Mouse (Mus musculus) megakaryocyte, embryonic 14.5 days (primary cell): ENCODE results near the gene Gm47841. TPM values are rescaled to one million over a fixed set of nuclear protein-coding genes. Genes with fewer than 3 reads are reported as not detected.

Source experiments
- H3K27me3 ChIP-seq: replicated peaks from 2 replicates; pipeline ENCODE3; 2012; ENCODE audit warnings: inconsistent platforms
- H3K36me3 ChIP-seq: replicated peaks from 2 replicates; pipeline ENCODE3; 2012; ENCODE audit warnings: low read length, inconsistent platforms, mixed read lengths
- H3K4me1 ChIP-seq: 2 replicates; pipeline ENCODE4 v1.6.1; 2012; ENCODE audit warnings: inconsistent platforms
- H3K4me3 ChIP-seq: replicated peaks from 2 replicates; pipeline ENCODE3; 2012; ENCODE audit warnings: moderate library complexity, mild to moderate bottlenecking, inconsistent platforms
- H3K9me3 ChIP-seq: 2 replicates; pipeline ENCODE4 v1.6.1; 2012; ENCODE audit warnings: inconsistent platforms
- FLI1 ChIP-seq: IDR thresholded peaks from 2 replicates; pipeline ENCODE4 v1.6.1; 2012; ENCODE audit warnings: low read length, inconsistent platforms, mixed read lengths
- GATA1 ChIP-seq: IDR thresholded peaks from 3 replicates; pipeline ENCODE4 v1.6.1; 2012; ENCODE audit warnings: mixed read lengths, low read length, inconsistent platforms, borderline replicate concordance
- polyA plus RNA-seq: library from polyadenylated mRNA; stranded (reverse); fragments of >175 nt; gene quantifications from 2 replicates; pipeline ENCODE4 v1.2.3, GENCODE M21; 2012; ENCODE audit warnings: low replicate concordance; ENCODE audit not compliant: insufficient read depth

The Gm47841 gene
- polyA plus RNA-seq, 1 experiment, result not detected

GRCm38 (mm10) chr15:101006251-101007040 lies 40.8 kb downstream of the Gm47841 start:
- TF ChIP-seq FLI1, result no peak
- no peak for TF ChIP-seq GATA1
- Histone ChIP-seq H3K4me3 (peak overlapping the region; percentile 85), H3K27me3 (peaks cover 79% of the 10 kb centered on the region)

GRCm38 (mm10) chr15:101005717-101006116 lies 41.5 kb downstream of the Gm47841 start:
- H3K27me3 ChIP-seq, result peaks cover 82% of the 10 kb centered on the region
- no peaks in the 10 kb centered on the region for H3K36me3 ChIP-seq
- TF ChIP-seq GATA1, result no peak
- TF ChIP-seq FLI1, result no peak
- H3K4me1 ChIP-seq, result peaks cover 19% of the 10 kb centered on the region
- no peaks in the 10 kb centered on the region for H3K9me3 ChIP-seq
- no peak overlapping the region for H3K4me3 ChIP-seq

More at GRCm38 (mm10) chr15:101006251-101007040, 40.8 kb downstream of the Gm47841 start:
- H3K4me1 ChIP-seq, result peaks cover 19% of the 10 kb centered on the region
- no peaks in the 10 kb centered on the region for H3K9me3 ChIP-seq
- no peaks in the 10 kb centered on the region for H3K36me3 ChIP-seq

GRCm38 (mm10) chr15:101004538-101004937 lies 42.7 kb downstream of the Gm47841 start:
- H3K27me3 ChIP-seq, result peaks cover 81% of the 10 kb centered on the region
- no peak overlapping the region for H3K4me3 ChIP-seq
- H3K36me3 ChIP-seq, result no peaks in the 10 kb centered on the region
- H3K4me1 ChIP-seq, result peaks cover 19% of the 10 kb centered on the region
- no peaks in the 10 kb centered on the region for H3K9me3 ChIP-seq
- TF ChIP-seq GATA1 (no peak), FLI1 (no peak)

GRCm38 (mm10) chr15:101002466-101002865 lies 44.7 kb downstream of the Gm47841 start:
- Histone ChIP-seq H3K27me3 (peaks cover 73% of the 10 kb centered on the region), H3K4me1 (peaks cover 24% of the 10 kb centered on the region), H3K9me3 (no peaks in the 10 kb centered on the region)

GRCm38 (mm10) chr15:101001685-101002084 lies 45.5 kb downstream of the Gm47841 start:
- H3K36me3 ChIP-seq, result no peaks in the 10 kb centered on the region
- peaks cover 22% of the 10 kb centered on the region for H3K4me1 ChIP-seq
- TF ChIP-seq GATA1 (no peak), FLI1 (no peak)
- peaks cover 69% of the 10 kb centered on the region for H3K27me3 ChIP-seq
- H3K4me3 ChIP-seq, result no peak overlapping the region
- H3K9me3 ChIP-seq, result no peaks in the 10 kb centered on the region

More at GRCm38 (mm10) chr15:101002466-101002865, 44.7 kb downstream of the Gm47841 start:
- Histone ChIP-seq H3K4me3 (no peak overlapping the region), H3K36me3 (no peaks in the 10 kb centered on the region)
- no peak for TF ChIP-seq GATA1
- TF ChIP-seq FLI1, result no peak

- Histone ChIP-seq H3K9me3 (no peaks in the 10 kb centered on the region), H3K27me3 (peaks cover 52% of the 10 kb centered on the region), H3K36me3 (no peaks in the 10 kb centered on the region), H3K4me3 (peak overlapping the region; percentile 46), H3K4me1 (peaks cover 10% of the 10 kb centered on the region)
- TF ChIP-seq FLI1 (no peak), GATA1 (no peak)
Measured at GRCm38 (mm10) chr15:100997090-100997489, 50.1 kb downstream of the Gm47841 start.

Other genes starting within 250 kb of the Gm47841 start
- not detected in 2 replicates for gene Scn8a, start 177.5 kb downstream of the Gm47841 start, polyA plus RNA-seq
- gene Fignl2, start 31.2 kb upstream of the Gm47841 start, polyA plus RNA-seq, result 0.61 and 0.94 TPM in 2 replicates
- not detected in 2 replicates for gene Ankrd33, start 68.4 kb upstream of the Gm47841 start, polyA plus RNA-seq
- gene Acvrl1, start 81.1 kb upstream of the Gm47841 start, polyA plus RNA-seq, result 2.1 and 7.9 TPM in 2 replicates
- gene Acvr1b, start 126.7 kb upstream of the Gm47841 start, polyA plus RNA-seq, result 6.1 and 8.2 TPM in 2 replicates
- 0.47 TPM in 1 of 2 replicates, not detected in the other for gene Grasp, start 176.8 kb upstream of the Gm47841 start, polyA plus RNA-seq
- gene Nr4a1, start 206.9 kb upstream of the Gm47841 start, polyA plus RNA-seq, result 2.9 and 6.8 TPM in 2 replicates
- 36.9 and 65.9 TPM in 2 replicates for gene Atg101, start 236.9 kb upstream of the Gm47841 start, polyA plus RNA-seq
- 2.1 TPM in 1 of 2 replicates, not detected in the other for gene 6030408B16Rik, start 245.8 kb upstream of the Gm47841 start, polyA plus RNA-seq